Comparison of ENCODE assay signal across 15 mouse cellular contexts in genomic region chr6:97338843-97339242, GRCm38 (mm10).
A peak's percentile ranks its signal among the peaks of the same experiment; 100 is the strongest.
DNase-seq lines count a peak whose midpoint lies in the region; ATAC-seq and TF ChIP-seq lines count a peak whose summit lies in the region.
"Had no signal": no experiment of that assay in that cellular context is flagged by ENCODE, and none has a peak within 500 bp of the region (broad histone marks: within the 10 kb centered on the region; RNA-seq: fewer than 3 reads in every experiment).

No protein-coding gene starts in this region.

- 33% methylated on average over 4 of the region's 4 CpGs for WGBS in forebrain, embryonic 10.5 days
- WGBS in forebrain, postnatal 0 days = 26% methylated on average over 4 of the region's 4 CpGs
- 36% methylated on average over 4 of the region's 4 CpGs for WGBS in midbrain, embryonic 11.5 days
- WGBS in midbrain, embryonic 15.5 days = 30% methylated on average over 4 of the region's 4 CpGs
- 29% methylated on average over 4 of the region's 4 CpGs for WGBS in forebrain, embryonic 15.5 days
- 70% methylated on average over 4 of the region's 4 CpGs for WGBS in limb, embryonic 10.5 days

- H3K27ac ChIP-seq in forebrain, embryonic 10.5 days = peak overlapping the region; percentile 79
- no peak overlapping the region for H3K27ac ChIP-seq in forebrain, postnatal 0 days (ENCODE audit: low read depth, low read length)
- H3K27ac ChIP-seq in midbrain, embryonic 11.5 days (ENCODE audit: low read depth, low read length) = peak overlapping the region; percentile 36; the same call in 1 of the 2 replicates
- H3K27ac ChIP-seq in midbrain, embryonic 15.5 days = no peak overlapping the region
- H3K27ac ChIP-seq in forebrain, embryonic 15.5 days (replicated peaks) = no peak overlapping the region
- no peak overlapping the region for H3K27ac ChIP-seq in limb, embryonic 10.5 days
- H3K27ac ChIP-seq: intestine, embryonic 15.5 days had no signal

- no peak overlapping the region for H3K9ac ChIP-seq in forebrain, postnatal 0 days
- no peak overlapping the region for H3K9ac ChIP-seq in midbrain, embryonic 11.5 days (ENCODE audit: low read length)
- H3K9ac ChIP-seq in midbrain, embryonic 15.5 days = no peak overlapping the region
- no peak overlapping the region for H3K9ac ChIP-seq in forebrain, embryonic 15.5 days (replicated peaks)
- H3K9ac ChIP-seq: intestine, embryonic 15.5 days; lung, embryonic 14.5 days had no signal

- H3K27me3 ChIP-seq in forebrain, embryonic 10.5 days (ENCODE audit: poor library complexity, severe bottlenecking) = no peaks in the 10 kb centered on the region
- no peaks in the 10 kb centered on the region for H3K27me3 ChIP-seq in forebrain, postnatal 0 days (ENCODE audit: insufficient read depth, low read length)
- no peaks in the 10 kb centered on the region for H3K27me3 ChIP-seq in midbrain, embryonic 11.5 days (ENCODE audit: control insufficient read depth, insufficient read depth, low read length)
- no peaks in the 10 kb centered on the region for H3K27me3 ChIP-seq in midbrain, embryonic 15.5 days (replicated peaks)
- H3K27me3 ChIP-seq in forebrain, embryonic 15.5 days = no peaks in the 10 kb centered on the region
- H3K27me3 ChIP-seq in limb, embryonic 10.5 days (ENCODE audit: low read depth, poor library complexity, severe bottlenecking) = no peaks in the 10 kb centered on the region
- H3K27me3 ChIP-seq: intestine, embryonic 15.5 days had no signal

- peaks cover 26% of the 10 kb centered on the region for H3K4me1 ChIP-seq in forebrain, embryonic 10.5 days
- H3K4me1 ChIP-seq in forebrain, postnatal 0 days (ENCODE audit: insufficient read depth) = no peaks in the 10 kb centered on the region
- peaks cover 9% of the 10 kb centered on the region for H3K4me1 ChIP-seq in midbrain, embryonic 11.5 days (ENCODE audit: control insufficient read depth, insufficient read depth, low read length)
- H3K4me1 ChIP-seq in midbrain, embryonic 15.5 days = no peaks in the 10 kb centered on the region
- peaks cover 28% of the 10 kb centered on the region for H3K4me1 ChIP-seq in forebrain, embryonic 15.5 days
- peaks cover 12% of the 10 kb centered on the region; the same call in 1 of the 2 replicates for H3K4me1 ChIP-seq in limb, embryonic 10.5 days

- no peaks in the 10 kb centered on the region for H3K36me3 ChIP-seq in forebrain, embryonic 10.5 days (replicated peaks)
- no peaks in the 10 kb centered on the region for H3K36me3 ChIP-seq in forebrain, postnatal 0 days (ENCODE audit: insufficient read depth)
- H3K36me3 ChIP-seq in midbrain, embryonic 11.5 days (ENCODE audit: control insufficient read depth, insufficient read depth, low read length) = no peaks in the 10 kb centered on the region
- H3K36me3 ChIP-seq in midbrain, embryonic 15.5 days (replicated peaks) = no peaks in the 10 kb centered on the region
- H3K36me3 ChIP-seq in forebrain, embryonic 15.5 days = no peaks in the 10 kb centered on the region
- no peaks in the 10 kb centered on the region for H3K36me3 ChIP-seq in limb, embryonic 10.5 days
- H3K36me3 ChIP-seq: intestine, embryonic 15.5 days had no signal

- no peak for TF ChIP-seq CTCF in forebrain, postnatal 0 days (IDR thresholded peaks at IDR 0.05; ENCODE audit: low read depth)

- DNase-seq in forebrain, embryonic 10.5 days (ENCODE audit: extremely low spot score, low spot score) = no peak
- no peak for DNase-seq in forebrain, postnatal 0 days
- DNase-seq in midbrain, embryonic 11.5 days (ENCODE audit: low spot score, missing footprints) = no peak
- DNase-seq in retina, postnatal 1 day = peak; percentile 92
- DNase-seq in gastrocnemius, adult 18-20 months (ENCODE audit: low spot score) = no peak
- DNase-seq in limb, embryonic 10.5 days (ENCODE audit: low spot score) = no peak
- DNase-seq: cerebellum, adult 9-10 months; gastrocnemius, postnatal 10 days; heart, postnatal 10 days; liver; lung, embryonic 14.5 days; thymus, adult 18-20 months had no signal

- H3K9me3 ChIP-seq in forebrain, embryonic 10.5 days = no peaks in the 10 kb centered on the region
- H3K9me3 ChIP-seq in forebrain, postnatal 0 days (ENCODE audit: low read length) = no peaks in the 10 kb centered on the region
- H3K9me3 ChIP-seq in midbrain, embryonic 11.5 days (ENCODE audit: control insufficient read depth, low read length) = no peaks in the 10 kb centered on the region
- no peaks in the 10 kb centered on the region for H3K9me3 ChIP-seq in midbrain, embryonic 15.5 days
- no peaks in the 10 kb centered on the region for H3K9me3 ChIP-seq in forebrain, embryonic 15.5 days
- no peaks in the 10 kb centered on the region for H3K9me3 ChIP-seq in limb, embryonic 10.5 days (replicated peaks)
- H3K9me3 ChIP-seq: intestine, embryonic 15.5 days had no signal

- ATAC-seq in forebrain, postnatal 0 days = no peak; the same call in 1 of the 2 replicates
- ATAC-seq in midbrain, embryonic 11.5 days (ENCODE audit: low FRiP score) = peak; percentile 78
- no peak for ATAC-seq in midbrain, embryonic 15.5 days (replicated peaks)
- ATAC-seq in forebrain, embryonic 15.5 days (replicated peaks) = 0 out of 2 replicates have a peak, but pooled peaks have one; percentile 30
- ATAC-seq: intestine, embryonic 15.5 days had no signal

- H3K4me2 ChIP-seq in forebrain, postnatal 0 days (ENCODE audit: low read depth) = no peak overlapping the region
- no peak overlapping the region for H3K4me2 ChIP-seq in midbrain, embryonic 11.5 days
- H3K4me2 ChIP-seq in midbrain, embryonic 15.5 days = no peak overlapping the region
- H3K4me2 ChIP-seq in forebrain, embryonic 15.5 days (replicated peaks) = no peak overlapping the region
- H3K4me2 ChIP-seq: intestine, embryonic 15.5 days; lung, embryonic 14.5 days had no signal

- H3K4me3 ChIP-seq in forebrain, embryonic 10.5 days = no peak overlapping the region
- no peak overlapping the region for H3K4me3 ChIP-seq in forebrain, postnatal 0 days (ENCODE audit: low read depth, low read length)
- H3K4me3 ChIP-seq in midbrain, embryonic 11.5 days (ENCODE audit: low read depth, low read length) = no peak overlapping the region
- no peak overlapping the region for H3K4me3 ChIP-seq in midbrain, embryonic 15.5 days
- no peak overlapping the region for H3K4me3 ChIP-seq in forebrain, embryonic 15.5 days
- no peak overlapping the region for H3K4me3 ChIP-seq in limb, embryonic 10.5 days
- H3K4me3 ChIP-seq: intestine, embryonic 15.5 days had no signal

Comparison
In these comparisons a context has a peak if more than half of its experiments do, and no peak if none do; other contexts are left out.
1. H3K27ac ChIP-seq: peak in forebrain, embryonic 10.5 days (single experiment) and midbrain, embryonic 11.5 days (single experiment); none in forebrain, postnatal 0 days (single experiment), midbrain, embryonic 15.5 days (single experiment), forebrain, embryonic 15.5 days (single experiment) and limb, embryonic 10.5 days (single experiment).
2. ATAC-seq: peak in midbrain, embryonic 11.5 days (single experiment) and forebrain, embryonic 15.5 days (single experiment); none in forebrain, postnatal 0 days (single experiment) and midbrain, embryonic 15.5 days (single experiment).